Mouse (Mus musculus): ENCODE results near the gene Thra.

Gene Thra

GRCm38 (mm10) chr11:98782651-98783235, 42.3 kb downstream of the Thra start:
- peak in 1 of 2 experiments; percentile 30 for DNase-seq

- peak; percentile 99 for DNase-seq
These were observed 42.8 kb downstream of the Thra start for GRCm38 (mm10) chr11:98783236-98783696.

- DNase-seq = no peak
These were observed 43.7 kb downstream of the Thra start for GRCm38 (mm10) chr11:98784139-98784538.

GRCm38 (mm10) chr11:98785214-98785613, 44.8 kb downstream of the Thra start:
- DNase-seq = peak in 1 of 2 experiments; percentile 24

GRCm38 (mm10) chr11:98785772-98786281, 45.4 kb downstream of the Thra start:
- DNase-seq = peak; percentile 86 to 92

- peak; percentile 98 to 99 for DNase-seq
These were observed 46.1 kb downstream of the Thra start for GRCm38 (mm10) chr11:98786359-98787214.

GRCm38 (mm10) chr11:98787229-98787628, 46.8 kb downstream of the Thra start:
- DNase-seq = no peak

GRCm38 (mm10) chr11:98787691-98788090, 47.3 kb downstream of the Thra start:
- no peak for DNase-seq

- DNase-seq = no peak
These were observed 47.7 kb downstream of the Thra start for GRCm38 (mm10) chr11:98788139-98788538.

GRCm38 (mm10) chr11:98788550-98789218, 48.2 kb downstream of the Thra start:
- DNase-seq = peak; percentile 95 to 96

- no peak for DNase-seq
These were observed 48.9 kb downstream of the Thra start for GRCm38 (mm10) chr11:98789219-98789807.

- no peak for DNase-seq
These were observed 49.4 kb downstream of the Thra start for GRCm38 (mm10) chr11:98789824-98790223.

GRCm38 (mm10) chr11:98790631-98791205, 50.3 kb downstream of the Thra start:
- DNase-seq = no peak

GRCm38 (mm10) chr11:98791448-98791847, 51.0 kb downstream of the Thra start:
- DNase-seq = no peak

GRCm38 (mm10) chr11:98792081-98792480, 51.6 kb downstream of the Thra start:
- no peak for DNase-seq

GRCm38 (mm10) chr11:98794469-98795014, 54.1 kb downstream of the Thra start:
- peak; percentile 83 to 85 for DNase-seq

- peak; percentile 89 to 91 for DNase-seq
These were observed 54.7 kb downstream of the Thra start, which contains the start of gene Msl1 for GRCm38 (mm10) chr11:98795015-98795713. Gene Msl1, plus strand, starts transcription at chr11:98795516.

GRCm38 (mm10) chr11:98795714-98796514, 55.5 kb downstream of the Thra start:
- DNase-seq = peak in 1 of 2 experiments; percentile 62

GRCm38 (mm10) chr11:98796515-98797216, 56.2 kb downstream of the Thra start:
- DNase-seq = peak in 1 of 2 experiments; percentile 50

GRCm38 (mm10) chr11:98797306-98797705, 56.9 kb downstream of the Thra start:
- DNase-seq = peak in 1 of 2 experiments; percentile 26
